Mouse (Mus musculus) embryonic facial prominence, embryonic 15.5 days (tissue): ENCODE data around the gene Mtap. TPM values are rescaled to one million over a fixed set of nuclear protein-coding genes. Genes with fewer than 3 reads are reported as not detected.

Source experiments
- ATAC-seq: fragments of 200-750 bp; cut with Nextera tagmentation; 2 replicates; pipeline ENCODE4 v1.8.0; 2017; ENCODE audit warnings: low read depth, moderate TSS enrichment; ENCODE audit not compliant: insufficient number of reproducible peaks, low FRiP score, low TSS enrichment
- H3K27ac ChIP-seq: fragments of 300-500 bp; sonication (generic); replicated peaks from 2 replicates; pipeline ENCODE4 v1.5.1; 2015; ENCODE audit warnings: mild to moderate bottlenecking, inconsistent platforms
- H3K27me3 ChIP-seq: fragments of 300-500 bp; sonication (generic); 2 replicates; pipeline ENCODE4 v1.6.1; 2015; ENCODE audit warnings: inconsistent platforms
- H3K36me3 ChIP-seq: fragments of 300-500 bp; sonication (generic); 2 replicates; pipeline ENCODE4 v1.6.1; 2015; ENCODE audit warnings: mild to moderate bottlenecking, inconsistent platforms
- H3K4me1 ChIP-seq: fragments of 300-500 bp; sonication (generic); 2 replicates; pipeline ENCODE4 v1.6.1; 2015; ENCODE audit warnings: inconsistent platforms
- H3K4me2 ChIP-seq: fragments of 300-500 bp; sonication (generic); replicated peaks from 2 replicates; pipeline ENCODE4 v1.6.1; 2015; ENCODE audit warnings: mild to moderate bottlenecking, inconsistent platforms
- H3K4me3 ChIP-seq: fragments of 300-500 bp; sonication (generic); replicated peaks from 2 replicates; pipeline ENCODE4 v1.5.1; 2015; ENCODE audit warnings: mild to moderate bottlenecking, inconsistent platforms
- H3K9ac ChIP-seq: fragments of 300-500 bp; sonication (generic); 2 replicates; pipeline ENCODE4 v1.6.1; 2015; ENCODE audit warnings: inconsistent platforms
- H3K9me3 ChIP-seq: fragments of 300-500 bp; sonication (generic); replicated peaks from 2 replicates; pipeline ENCODE4 v1.6.1; 2016; ENCODE audit warnings: inconsistent platforms
- WGBS: fragments of 180-500 bp; shearing (Covaris S2); methylation state at CpG from one replicate; pipeline ENCODE4 v1.1.7; 2015; 5-methylcytosine and 5-hydroxymethylcytosine counted together
- polyA plus RNA-seq: library from polyadenylated mRNA; unstranded; fragments of >200 nt; fragmentation: Nextera tagmentation; extraction: Ambion mirVana; gene quantifications from 2 replicates; pipeline ENCODE4 v1.2.1, GENCODE M21; 2015

Mtap gene
- polyA plus RNA-seq, 1 experiment from 2014 or later: 64.2 TPM

- Histone ChIP-seq H3K4me2 (no peak overlapping the region), H3K9me3 (no peaks in the 10 kb centered on the region), H3K27ac (no peak overlapping the region), H3K27me3 (no peaks in the 10 kb centered on the region), H3K4me1 (no peaks in the 10 kb centered on the region), H3K4me3 (no peak overlapping the region), H3K36me3 (no peaks in the 10 kb centered on the region), H3K9ac (no peak overlapping the region)
- 77% methylated on average over 2 of the region's 2 CpGs for WGBS
- no peak for ATAC-seq
Observed at GRCm38 (mm10) chr4:89116006-89116405, 20.9 kb upstream of the Mtap start.

GRCm38 (mm10) chr4:89119900-89120299, 17.0 kb upstream of the Mtap start:
- Histone ChIP-seq H3K27ac (no peak overlapping the region), H3K4me3 (no peak overlapping the region), H3K36me3 (no peaks in the 10 kb centered on the region), H3K4me2 (no peak overlapping the region), H3K4me1 (no peaks in the 10 kb centered on the region), H3K9ac (no peak overlapping the region), H3K27me3 (no peaks in the 10 kb centered on the region), H3K9me3 (no peaks in the 10 kb centered on the region)
- ATAC-seq: no peak

GRCm38 (mm10) chr4:89120353-89120752, 16.6 kb upstream of the Mtap start:
- no peaks in the 10 kb centered on the region for H3K4me1 ChIP-seq
- 87% methylated on average over 5 of the region's 5 CpGs for WGBS
- no peaks in the 10 kb centered on the region for H3K9me3 ChIP-seq
- no peak overlapping the region for H3K4me2 ChIP-seq
- no peak overlapping the region for H3K27ac ChIP-seq
- no peaks in the 10 kb centered on the region for H3K27me3 ChIP-seq
- H3K36me3 ChIP-seq: no peaks in the 10 kb centered on the region
- H3K4me3 ChIP-seq: no peak overlapping the region
- no peak for ATAC-seq
- H3K9ac ChIP-seq: no peak overlapping the region

- Histone ChIP-seq H3K4me2 (no peak overlapping the region), H3K27me3 (no peaks in the 10 kb centered on the region), H3K4me1 (peaks cover 4% of the 10 kb centered on the region; the same call in 1 of the 2 replicates), H3K27ac (no peak overlapping the region), H3K36me3 (no peaks in the 10 kb centered on the region), H3K9me3 (no peaks in the 10 kb centered on the region), H3K4me3 (no peak overlapping the region), H3K9ac (no peak overlapping the region)
- 49% methylated on average over 16 of the region's 16 CpGs for WGBS
- ATAC-seq: no peak
Observed at GRCm38 (mm10) chr4:89123446-89124243, 13.3 kb upstream of the Mtap start.

DNA sequence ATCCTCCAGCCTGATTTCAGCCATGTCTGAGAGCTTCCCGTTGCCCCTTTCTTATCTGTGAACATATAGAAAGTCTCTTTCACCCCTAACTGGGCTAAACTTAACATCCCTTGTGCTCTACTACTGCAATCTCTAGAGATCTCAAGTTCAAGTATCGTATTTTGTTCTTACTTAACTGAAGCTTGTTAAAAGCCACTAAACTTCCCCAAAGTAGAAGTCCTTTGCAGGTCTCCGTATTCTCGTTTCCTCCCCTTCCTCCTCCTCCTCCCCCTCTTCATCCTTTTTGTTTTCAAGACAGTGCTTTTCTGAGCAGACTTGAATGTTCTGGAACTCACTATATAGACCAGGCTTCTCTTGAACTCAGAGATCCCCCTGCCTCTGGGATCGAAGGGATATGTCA, 9.2 kb upstream of the Mtap start:
- Histone ChIP-seq H3K9me3 (no peaks in the 10 kb centered on the region), H3K27ac (no peak overlapping the region), H3K4me1 (peaks cover 4% of the 10 kb centered on the region; the same call in 1 of the 2 replicates), H3K27me3 (no peaks in the 10 kb centered on the region), H3K9ac (no peak overlapping the region), H3K4me3 (no peak overlapping the region), H3K36me3 (no peaks in the 10 kb centered on the region), H3K4me2 (no peak overlapping the region)
- 59% methylated on average over 5 of the region's 5 CpGs for WGBS
- ATAC-seq: no peak

GRCm38 (mm10) chr4:89128080-89128936, 8.6 kb upstream of the Mtap start:
- no peak overlapping the region for H3K4me2 ChIP-seq
- H3K4me3 ChIP-seq: no peak overlapping the region
- no peaks in the 10 kb centered on the region for H3K36me3 ChIP-seq
- no peak overlapping the region for H3K9ac ChIP-seq
- no peak for ATAC-seq
- H3K27ac ChIP-seq: no peak overlapping the region
- peaks cover 4% of the 10 kb centered on the region; the same call in 1 of the 2 replicates for H3K4me1 ChIP-seq
- 30% methylated on average over 20 of the region's 20 CpGs for whole genome bisulfite sequencing
- H3K9me3 ChIP-seq: no peaks in the 10 kb centered on the region
- no peaks in the 10 kb centered on the region for H3K27me3 ChIP-seq

DNA sequence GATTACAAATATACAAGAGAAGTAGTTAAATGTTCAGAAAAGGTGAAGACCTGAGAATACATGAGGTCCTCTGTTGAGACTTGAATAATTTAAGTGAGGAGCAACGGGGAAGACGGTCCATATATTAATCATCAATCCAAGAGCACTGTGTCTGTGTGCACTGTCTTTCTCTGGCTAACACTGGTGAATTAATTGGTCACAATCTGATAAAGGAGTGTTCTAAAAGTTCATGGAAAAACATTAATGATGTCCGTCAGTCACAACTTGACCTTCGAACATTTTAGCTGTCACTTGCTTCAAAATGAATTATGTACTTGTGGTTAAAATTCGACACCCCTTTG, 8.0 kb upstream of the Mtap start:
- no peaks in the 10 kb centered on the region for H3K27me3 ChIP-seq
- H3K9me3 ChIP-seq: no peaks in the 10 kb centered on the region
- H3K4me1 ChIP-seq: peaks cover 4% of the 10 kb centered on the region; the same call in 1 of the 2 replicates
- ATAC-seq: no peak
- H3K36me3 ChIP-seq: no peaks in the 10 kb centered on the region
- no peak overlapping the region for H3K4me3 ChIP-seq
- H3K27ac ChIP-seq: no peak overlapping the region
- whole genome bisulfite sequencing: 72% methylated on average over 5 of the region's 5 CpGs
- H3K4me2 ChIP-seq: no peak overlapping the region
- H3K9ac ChIP-seq: no peak overlapping the region

DNA sequence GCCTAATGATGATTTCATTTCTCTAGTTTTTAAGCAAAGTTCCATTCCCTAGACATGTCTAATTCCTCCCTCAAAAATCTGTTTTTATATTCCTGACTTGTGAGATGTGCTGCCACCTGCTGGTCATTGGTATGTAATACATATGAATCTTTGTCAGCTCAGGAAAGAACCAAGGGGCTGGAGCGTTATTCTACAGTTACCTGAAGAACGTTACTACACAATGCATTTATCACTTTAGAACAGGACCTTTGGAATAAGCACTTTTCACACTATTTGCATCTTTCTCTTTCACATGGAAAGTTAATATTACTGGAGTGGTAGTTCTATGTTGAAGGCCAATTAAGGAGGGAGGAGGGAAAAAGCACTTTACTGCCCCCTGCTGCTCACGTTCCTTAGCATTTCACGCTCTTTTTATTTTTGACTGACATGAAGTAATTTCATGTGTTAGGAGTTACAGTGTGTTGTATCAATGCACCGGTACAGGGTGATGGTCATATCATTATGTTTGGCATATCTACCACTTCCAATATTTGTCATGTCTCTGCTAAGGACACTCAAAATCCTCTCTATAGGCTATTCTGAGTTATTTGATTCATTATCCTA, 7.5 kb upstream of the Mtap start:
- no peak overlapping the region for H3K4me3 ChIP-seq
- H3K9me3 ChIP-seq: no peaks in the 10 kb centered on the region
- no peaks in the 10 kb centered on the region for H3K27me3 ChIP-seq
- peaks cover 4% of the 10 kb centered on the region; the same call in 1 of the 2 replicates for H3K4me1 ChIP-seq
- no peaks in the 10 kb centered on the region for H3K36me3 ChIP-seq
- no peak overlapping the region for H3K9ac ChIP-seq
- H3K4me2 ChIP-seq: no peak overlapping the region
- no peak for ATAC-seq
- no peak overlapping the region for H3K27ac ChIP-seq
- WGBS: 2% methylated on average over 5 of the region's 5 CpGs

GRCm38 (mm10) chr4:89131795-89132194, 5.1 kb upstream of the Mtap start:
- ATAC-seq: no peak
- H3K4me3 ChIP-seq: no peak overlapping the region
- no peak overlapping the region for H3K27ac ChIP-seq
- no peaks in the 10 kb centered on the region for H3K27me3 ChIP-seq
- peaks cover 4% of the 10 kb centered on the region; the same call in 1 of the 2 replicates for H3K4me1 ChIP-seq
- H3K9me3 ChIP-seq: no peaks in the 10 kb centered on the region
- H3K4me2 ChIP-seq: no peak overlapping the region
- 80% methylated on average over 3 of the region's 3 CpGs for WGBS
- no peak overlapping the region for H3K9ac ChIP-seq
- H3K36me3 ChIP-seq: no peaks in the 10 kb centered on the region

DNA sequence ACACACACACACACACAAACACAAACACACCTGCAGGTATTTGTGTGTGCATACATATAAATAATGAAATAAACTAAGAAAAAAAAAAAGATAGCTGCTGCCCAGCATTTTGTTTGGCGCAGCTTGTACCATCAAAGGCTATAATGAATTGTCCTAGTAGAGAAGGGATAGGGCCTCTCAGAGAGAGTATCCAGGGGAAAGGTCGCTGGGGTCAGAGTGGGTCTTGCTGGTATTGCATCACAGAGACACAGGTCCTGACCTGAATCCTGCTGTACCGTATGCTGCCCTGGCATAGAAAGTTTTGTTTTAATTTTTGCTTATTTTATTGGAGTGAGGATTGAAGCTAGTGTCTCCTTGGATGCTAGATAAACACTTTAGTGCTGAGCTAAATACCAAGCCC, 566 bp upstream of the Mtap start:
- Histone ChIP-seq H3K9me3 (no peaks in the 10 kb centered on the region), H3K4me2 (peak overlapping the region; percentile 81), H3K4me3 (peak overlapping the region; percentile 75; the same call in 1 of the 2 replicates), H3K9ac (no peak overlapping the region), H3K27me3 (no peaks in the 10 kb centered on the region), H3K36me3 (no peaks in the 10 kb centered on the region), H3K4me1 (peaks cover 30% of the 10 kb centered on the region), H3K27ac (no peak overlapping the region)
- WGBS: 37% methylated on average over 3 of the region's 3 CpGs
- no peak for ATAC-seq
